ENCODE assay signal across 8 mouse cellular contexts in genomic region chr7:132599071-132599975, GRCm38 (mm10). TPM values are rescaled to one million over a fixed set of nuclear protein-coding genes. Genes with fewer than 3 reads are reported as not detected.
A peak's percentile ranks its signal among the peaks of the same experiment; 100 is the strongest.
DNase-seq lines count a peak whose midpoint lies in the region; ATAC-seq and TF ChIP-seq lines count a peak whose summit lies in the region.

Gene Nkx1-2 (minus strand): TSS chr7:132599637.

- H3K4me1 ChIP-seq in lung, embryonic 14.5 days (ENCODE audit: insufficient read depth) = 0 out of 2 replicates have a peak, but pooled peaks cover 4% of the 10 kb centered on the region
- peaks cover 30% of the 10 kb centered on the region for H3K4me1 ChIP-seq in embryonic facial prominence, embryonic 12.5 days
- peaks cover 17% of the 10 kb centered on the region for H3K4me1 ChIP-seq in limb, embryonic 11.5 days (ENCODE audit: control insufficient read depth, insufficient read depth, low read length)

- ATAC-seq in lung, embryonic 14.5 days (ENCODE audit: insufficient read depth) = peak; percentile 46; the same call in 1 of the 2 replicates
- ATAC-seq in embryonic facial prominence, embryonic 12.5 days (ENCODE audit: insufficient number of reproducible peaks, insufficient read depth, low FRiP score, low TSS enrichment) = no peak
- peak; percentile 32; the same call in 1 of the 2 replicates for ATAC-seq in limb, embryonic 11.5 days (ENCODE audit: insufficient number of reproducible peaks, low FRiP score, low TSS enrichment, low read depth)
- ATAC-seq in activated CD4-positive, CD25-positive, alpha-beta regulatory T cell, adult 4 months = no peak

- peak within 1 kb of the TSS; percentile 71 for H3K4me2 ChIP-seq in lung, embryonic 14.5 days
- peak within 1 kb of the TSS; percentile 82 for H3K4me2 ChIP-seq in embryonic facial prominence, embryonic 12.5 days (replicated peaks)
- peak within 1 kb of the TSS; percentile 72 for H3K4me2 ChIP-seq in limb, embryonic 11.5 days (ENCODE audit: low read depth, severe bottlenecking)

- under 1% methylated on average over 51 of the region's 52 CpGs for WGBS in lung, embryonic 14.5 days
- WGBS in embryonic facial prominence, embryonic 12.5 days = under 1% methylated on average over 48 of the region's 52 CpGs
- under 1% methylated on average over 50 of the region's 52 CpGs for WGBS in limb, embryonic 11.5 days

- H3K4me3 ChIP-seq in lung, embryonic 14.5 days (ENCODE audit: low read depth, low read length) = peak within 1 kb of the TSS; percentile 39
- peak within 1 kb of the TSS; percentile 40 for H3K4me3 ChIP-seq in embryonic facial prominence, embryonic 12.5 days
- H3K4me3 ChIP-seq in limb, embryonic 11.5 days (ENCODE audit: low read depth, low read length) = peak within 1 kb of the TSS; percentile 31

- H3K9ac ChIP-seq in lung, embryonic 14.5 days = no peak within 1 kb of the TSS
- 0 out of 2 replicates have a peak within 1 kb of the TSS, but pooled peaks have one; percentile 24 for H3K9ac ChIP-seq in embryonic facial prominence, embryonic 12.5 days
- H3K9ac ChIP-seq in limb, embryonic 11.5 days (ENCODE audit: low read length) = no peak within 1 kb of the TSS

- no peak for TF ChIP-seq CTCF in lung, embryonic 14.5 days (IDR thresholded peaks at IDR 0.05; ENCODE audit: low read depth)

- H3K9me3 ChIP-seq in lung, embryonic 14.5 days (ENCODE audit: low read depth, low read length) = no peaks in the 10 kb centered on the region
- no peaks in the 10 kb centered on the region for H3K9me3 ChIP-seq in embryonic facial prominence, embryonic 12.5 days
- H3K9me3 ChIP-seq in limb, embryonic 11.5 days (ENCODE audit: control insufficient read depth, low read length) = no peaks in the 10 kb centered on the region

- H3K27ac ChIP-seq in lung, embryonic 14.5 days (ENCODE audit: low read depth) = no peak within 1 kb of the TSS
- H3K27ac ChIP-seq in embryonic facial prominence, embryonic 12.5 days = no peak within 1 kb of the TSS
- no peak within 1 kb of the TSS for H3K27ac ChIP-seq in limb, embryonic 11.5 days (replicated peaks; ENCODE audit: low read depth, low read length)

- DNase-seq in lung, embryonic 14.5 days = peak; percentile 49
- DNase-seq in lung, postnatal 36 days = no peak
- DNase-seq in limb, embryonic 11.5 days (ENCODE audit: low spot score) = peak; percentile 60
- peak; percentile 59 for DNase-seq in retina, postnatal 1 day
- DNase-seq in adrenal gland, postnatal 36 days = no peak
- DNase-seq in frontal cortex, postnatal 14 days (ENCODE audit: low spot score in 2 of 2) = no peak

- H3K36me3 ChIP-seq in lung, embryonic 14.5 days (ENCODE audit: insufficient read depth) = no peaks in the 10 kb centered on the region
- no peaks in the 10 kb centered on the region for H3K36me3 ChIP-seq in embryonic facial prominence, embryonic 12.5 days
- H3K36me3 ChIP-seq in limb, embryonic 11.5 days (ENCODE audit: control insufficient read depth, insufficient read depth, low read length) = no peaks in the 10 kb centered on the region

- H3K27me3 ChIP-seq in lung, embryonic 14.5 days (ENCODE audit: insufficient read depth, low read length) = peaks cover 86% of the 10 kb centered on the region
- H3K27me3 ChIP-seq in embryonic facial prominence, embryonic 12.5 days = peaks cover 94% of the 10 kb centered on the region
- H3K27me3 ChIP-seq in limb, embryonic 11.5 days (ENCODE audit: control insufficient read depth, insufficient read depth, low read length) = peaks cover 70% of the 10 kb centered on the region

RNA-seq across cellular contexts. Expression of gene Nkx1-2, which starts in this region (rescaled TPM):
- polyA plus RNA-seq in lung, embryonic 14.5 days (2014; fragmentation: Nextera tagmentation; extraction: Ambion mirVana) = not detected in 2 replicates
- polyA plus RNA-seq in embryonic facial prominence, embryonic 12.5 days (2016; fragmentation: Nextera tagmentation; extraction: Ambion mirVana) = 0.06 and 0.15 TPM in 2 replicates
- 0.04 and 0.09 TPM in 2 replicates for polyA plus RNA-seq in limb, embryonic 11.5 days (2014; fragmentation: Nextera tagmentation; extraction: Ambion mirVana)
- not detected for total RNA-seq in adrenal gland, postnatal 36 days (2021)
- polyA plus RNA-seq in activated CD4-positive, CD25-positive, alpha-beta regulatory T cell, adult 4 months (2017; shearing (Covaris generic)) = not detected

Comparison
In these comparisons a context has a peak if more than half of its experiments do, and no peak if none do; other contexts are left out.
1. Peak in DNase-seq, ATAC-seq, H3K4me3 ChIP-seq and H3K4me2 ChIP-seq in lung, embryonic 14.5 days; RNA of the gene not detected or under 1 TPM.
2. Peak in DNase-seq, ATAC-seq, H3K4me3 ChIP-seq and H3K4me2 ChIP-seq in limb, embryonic 11.5 days; RNA of the gene not detected or under 1 TPM.